Mouse (Mus musculus) embryonic facial prominence, embryonic 14.5 days (tissue): ENCODE measurements around the gene Os9. TPM values are rescaled to one million over a fixed set of nuclear protein-coding genes. Genes with fewer than 3 reads are reported as not detected.
A peak's percentile ranks its signal among the peaks of the same experiment; 100 is the strongest.

Experiments used
- ATAC-seq: fragments of 200-750 bp; cut with Nextera tagmentation; 2 replicates; pipeline ENCODE4 v1.8.0; 2017; ENCODE audit warnings: low read depth, moderate number of reproducible peaks, moderate TSS enrichment
- DNase-seq: peaks from one replicate; pipeline ENCODE4 v3.0.0-alpha.2; 2015; ENCODE audit warnings: low spot score
- H3K27ac ChIP-seq: fragments of 300-500 bp; sonication (generic); replicated peaks from 2 replicates; pipeline ENCODE4 v1.5.1; 2014; ENCODE audit warnings: low read depth, mild to moderate bottlenecking, low read length, moderate library complexity
- H3K27me3 ChIP-seq: fragments of 300-500 bp; sonication (generic); replicated peaks from 2 replicates; pipeline ENCODE4 v1.6.1; 2014; ENCODE audit warnings: low read length; ENCODE audit not compliant: control insufficient read depth, insufficient read depth
- H3K36me3 ChIP-seq: fragments of 300-500 bp; sonication (generic); 2 replicates; pipeline ENCODE4 v1.6.1; 2014; ENCODE audit warnings: low read length, mixed read lengths; ENCODE audit not compliant: control insufficient read depth, insufficient read depth
- H3K4me1 ChIP-seq: fragments of 300-500 bp; sonication (generic); 2 replicates; pipeline ENCODE4 v1.6.1; 2014; ENCODE audit warnings: antibody characterized with exemption, low read length; ENCODE audit not compliant: control insufficient read depth, insufficient read depth
- H3K4me2 ChIP-seq: fragments of 300-500 bp; sonication (generic); 2 replicates; pipeline ENCODE4 v1.6.1; 2014; ENCODE audit warnings: low read depth, mild to moderate bottlenecking, low read length, moderate library complexity, mixed read lengths
- H3K4me3 ChIP-seq: fragments of 300-500 bp; sonication (generic); 2 replicates; pipeline ENCODE4 v1.5.1; 2014; ENCODE audit warnings: low read depth, mild to moderate bottlenecking, low read length
- H3K9ac ChIP-seq: fragments of 300-500 bp; sonication (generic); 2 replicates; pipeline ENCODE4 v1.6.1; 2014; ENCODE audit warnings: low read depth, mild to moderate bottlenecking, low read length, moderate library complexity, mixed read lengths
- H3K9me3 ChIP-seq: fragments of 300-500 bp; sonication (generic); 2 replicates; pipeline ENCODE4 v1.6.1; 2016; ENCODE audit warnings: low read length; ENCODE audit not compliant: control insufficient read depth
- WGBS: fragments of 180-500 bp; shearing (Covaris S2); extraction: QIAGEN DNeasy Blood & Tissue Kit; methylation state at CpG from one replicate; pipeline ENCODE4 v1.1.7; 2014; 5-methylcytosine and 5-hydroxymethylcytosine counted together
- polyA plus RNA-seq: library from polyadenylated mRNA; unstranded; fragments of >200 nt; fragmentation: Nextera tagmentation; extraction: Ambion mirVana; gene quantifications from 2 replicates; pipeline ENCODE4 v1.2.1, GENCODE M21; 2014

The Os9 gene
- polyA plus RNA-seq, 1 experiment from 2014 or later = 59.3 TPM

GRCm38 (mm10) chr10:127127711-127128279 is 6.9 kb upstream of the Os9 start:
- H3K9ac ChIP-seq = no peak overlapping the region
- 57% methylated on average over 7 of the region's 7 CpGs for WGBS
- no peaks in the 10 kb centered on the region for H3K9me3 ChIP-seq
- no peaks in the 10 kb centered on the region for H3K27me3 ChIP-seq
- ATAC-seq = no peak
- peaks cover 5% of the 10 kb centered on the region; the same call in 1 of the 2 replicates for H3K4me1 ChIP-seq
- no peaks in the 10 kb centered on the region for H3K36me3 ChIP-seq
- no peak for DNase-seq
- no peak overlapping the region for H3K4me3 ChIP-seq
- no peak overlapping the region for H3K4me2 ChIP-seq
- H3K27ac ChIP-seq = no peak overlapping the region

- H3K9me3 ChIP-seq = no peaks in the 10 kb centered on the region
- no peak overlapping the region for H3K4me3 ChIP-seq
- H3K27me3 ChIP-seq = no peaks in the 10 kb centered on the region
- H3K4me2 ChIP-seq = no peak overlapping the region
- DNase-seq (no peak), ATAC-seq (no peak)
- no peaks in the 10 kb centered on the region for H3K36me3 ChIP-seq
- no peak overlapping the region for H3K27ac ChIP-seq
- peaks cover 8% of the 10 kb centered on the region; the same call in 1 of the 2 replicates for H3K4me1 ChIP-seq
- WGBS = 83% methylated on average over 5 of the region's 5 CpGs
- H3K9ac ChIP-seq = no peak overlapping the region
These were observed 5.6 kb upstream of the Os9 start for GRCm38 (mm10) chr10:127126579-127126978.

GRCm38 (mm10) chr10:127125210-127126001 is 4.5 kb upstream of the Os9 start:
- Histone ChIP-seq H3K4me2 (no peak overlapping the region), H3K4me1 (peaks cover 8% of the 10 kb centered on the region; the same call in 1 of the 2 replicates), H3K4me3 (no peak overlapping the region), H3K27ac (no peak overlapping the region), H3K9me3 (no peaks in the 10 kb centered on the region), H3K27me3 (no peaks in the 10 kb centered on the region), H3K36me3 (no peaks in the 10 kb centered on the region), H3K9ac (no peak overlapping the region)
- peak; percentile 54 for DNase-seq
- no peak for ATAC-seq
- WGBS = 75% methylated on average over 9 of the region's 9 CpGs

- H3K4me1 ChIP-seq = peaks cover 8% of the 10 kb centered on the region
- 20% methylated on average over 4 of the region's 4 CpGs for WGBS
- ATAC-seq (no peak), DNase-seq (peak; percentile 79)
- H3K36me3 ChIP-seq = peaks cover 5% of the 10 kb centered on the region; the same call in 1 of the 2 replicates
- peak overlapping the region; percentile 26 for H3K4me3 ChIP-seq
- no peaks in the 10 kb centered on the region for H3K9me3 ChIP-seq
- H3K27me3 ChIP-seq = no peaks in the 10 kb centered on the region
- peak overlapping the region; percentile 35; the same call in 1 of the 2 replicates for H3K9ac ChIP-seq
- H3K4me2 ChIP-seq = peak overlapping the region; percentile 57
- no peak overlapping the region for H3K27ac ChIP-seq
These were observed 2.5 kb upstream of the Os9 start for GRCm38 (mm10) chr10:127123436-127123805.

- H3K4me2 ChIP-seq = peak overlapping the region; percentile 57
- H3K27ac ChIP-seq = no peak overlapping the region
- DNase-seq (peak; percentile 63), ATAC-seq (no peak)
- peak overlapping the region; percentile 35; the same call in 1 of the 2 replicates for H3K9ac ChIP-seq
- H3K4me1 ChIP-seq = peaks cover 8% of the 10 kb centered on the region
- H3K4me3 ChIP-seq = peak overlapping the region; percentile 26
- 21% methylated on average over 13 of the region's 13 CpGs for WGBS
- H3K36me3 ChIP-seq = peaks cover 10% of the 10 kb centered on the region
- no peaks in the 10 kb centered on the region for H3K9me3 ChIP-seq
- H3K27me3 ChIP-seq = no peaks in the 10 kb centered on the region
These were observed 2.0 kb upstream of the Os9 start for GRCm38 (mm10) chr10:127122784-127123435.

GRCm38 (mm10) chr10:127122018-127122417 is 1.1 kb upstream of the Os9 start:
- ATAC-seq = no peak

GRCm38 (mm10) chr10:127120301-127121065 is 448 bp downstream of the Os9 start:
- H3K9me3 ChIP-seq = no peaks in the 10 kb centered on the region
- no peak for DNase-seq
- H3K27ac ChIP-seq = no peak overlapping the region
- peak overlapping the region; percentile 92 for H3K4me2 ChIP-seq
- peak; percentile 12 for ATAC-seq
- peaks cover 32% of the 10 kb centered on the region for H3K36me3 ChIP-seq
- peak overlapping the region; percentile 62 for H3K4me3 ChIP-seq
- no peaks in the 10 kb centered on the region for H3K27me3 ChIP-seq
- H3K9ac ChIP-seq = peak overlapping the region; percentile 69
- 2% methylated on average over 33 of the region's 34 CpGs for WGBS
- peaks cover 8% of the 10 kb centered on the region for H3K4me1 ChIP-seq

More at GRCm38 (mm10) chr10:127122018-127122417, 1.1 kb upstream of the Os9 start:
- WGBS = 71% methylated on average over 3 of the region's 3 CpGs
- H3K27me3 ChIP-seq = no peaks in the 10 kb centered on the region
- no peak overlapping the region for H3K4me3 ChIP-seq
- H3K9me3 ChIP-seq = no peaks in the 10 kb centered on the region
- H3K4me2 ChIP-seq = no peak overlapping the region
- H3K9ac ChIP-seq = no peak overlapping the region
- no peak for DNase-seq
- peaks cover 19% of the 10 kb centered on the region for H3K36me3 ChIP-seq
- H3K4me1 ChIP-seq = peaks cover 8% of the 10 kb centered on the region
- no peak overlapping the region for H3K27ac ChIP-seq

- DNase-seq (no peak), ATAC-seq (no peak)
- Histone ChIP-seq H3K4me3 (no peak overlapping the region), H3K4me1 (peaks cover 8% of the 10 kb centered on the region), H3K36me3 (peaks cover 37% of the 10 kb centered on the region), H3K9me3 (no peaks in the 10 kb centered on the region), H3K4me2 (no peak overlapping the region), H3K27me3 (no peaks in the 10 kb centered on the region), H3K27ac (no peak overlapping the region), H3K9ac (no peak overlapping the region)
- 91% methylated on average over 10 of the region's 10 CpGs for WGBS
These were observed 1.7 kb downstream of the Os9 start for GRCm38 (mm10) chr10:127119229-127119628.
